Mouse (Mus musculus) liver, adult 2 months (tissue): Measurements from ENCODE around the gene Vmn1r72. TPM values are rescaled to one million over a fixed set of nuclear protein-coding genes. Genes with fewer than 3 reads are reported as not detected.
"Not testable (repeated sequence)": the region's sequence is repeated elsewhere in the genome, so short reads cannot be mapped to it uniquely, and the experiment has no call there.

ENCODE experiments used
- DNase-seq: peaks from one replicate; pipeline ENCODE4 v3.0.0-alpha.2; 2011; ENCODE audit warnings: low read depth, low spot score; ENCODE audit errors: extremely low read depth
- H3K27ac ChIP-seq: fragments of 200-500 bp; replicated peaks from 2 replicates; pipeline ENCODE4 v1.5.1; 2012; ENCODE audit warnings: low read depth, mild to moderate bottlenecking, control low read depth, inconsistent platforms, low read length; ENCODE audit not compliant: insufficient read depth
- H3K27me3 ChIP-seq: fragments of 200-500 bp; 2 replicates; pipeline ENCODE4 v1.6.1; 2012; ENCODE audit warnings: mild to moderate bottlenecking, moderate library complexity, low read length, inconsistent platforms; ENCODE audit not compliant: control insufficient read depth, insufficient read depth
- H3K36me3 ChIP-seq: fragments of 200-500 bp; 2 replicates; pipeline ENCODE4 v1.6.1; 2012; ENCODE audit warnings: low read length, inconsistent platforms; ENCODE audit not compliant: control insufficient read depth, insufficient read depth
- H3K4me1 ChIP-seq: fragments of 200-500 bp; 2 replicates; pipeline ENCODE4 v1.6.1; 2011; ENCODE audit warnings: low read length; ENCODE audit not compliant: control insufficient read depth, insufficient read depth
- H3K4me3 ChIP-seq: fragments of 200-500 bp; 2 replicates; pipeline ENCODE4 v1.5.1; 2011; ENCODE audit warnings: low read depth, mild to moderate bottlenecking, control low read depth, low read length, moderate library complexity; ENCODE audit not compliant: insufficient read depth
- H3K79me2 ChIP-seq: fragments of 200-500 bp; 2 replicates; pipeline ENCODE4 v1.6.1; 2012; ENCODE audit warnings: inconsistent platforms, mild to moderate bottlenecking, low read length, moderate library complexity; ENCODE audit not compliant: control insufficient read depth, insufficient read depth
- H3K9ac ChIP-seq: fragments of 200-500 bp; 2 replicates; pipeline ENCODE4 v1.6.1; 2012; ENCODE audit warnings: low read depth, mild to moderate bottlenecking, control low read depth, inconsistent platforms, low read length
- WGBS: fragments of 180-500 bp; shearing (Covaris S2); methylation state at CpG from one replicate; pipeline ENCODE4 v1.1.7; 2018; 5-methylcytosine and 5-hydroxymethylcytosine counted together
- polyA plus RNA-seq: library from polyadenylated mRNA; depleted of rRNA; stranded (reverse); fragments of >200 nt; gene quantifications from 2 replicates; pipeline ENCODE4 v1.2.3, GENCODE M21; 2012; rRNA removed
- total RNA-seq: library from RNA; depleted of rRNA; stranded (reverse); fragments of >200 nt; gene quantifications from 2 replicates; pipeline ENCODE4 v1.2.3, GENCODE M21; 2014; rRNA removed

Gene Vmn1r72
- total RNA-seq (not detected in 2 replicates), polyA plus RNA-seq (not detected in 2 replicates)

DNA sequence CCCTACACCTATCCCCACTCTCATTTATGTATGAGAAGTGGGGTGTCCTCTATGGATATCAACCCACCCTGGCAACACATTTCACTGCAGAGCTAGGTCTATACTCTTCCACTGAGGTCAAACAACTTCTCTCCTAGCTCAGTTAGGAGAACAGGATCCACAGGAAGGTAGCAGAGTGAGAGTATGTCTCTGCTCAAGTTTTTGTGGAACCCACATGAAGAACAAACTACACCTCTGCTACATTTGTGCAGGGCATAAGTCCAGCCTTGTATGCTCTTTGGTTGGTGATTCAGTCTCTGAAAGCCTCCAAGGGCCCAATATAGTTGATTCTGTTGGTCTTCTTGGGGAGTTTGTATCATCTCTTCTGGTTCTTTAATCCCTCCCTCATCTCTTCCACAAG, at the start of gene Vmn1r72:
Gene Vmn1r72, minus strand, starts transcription at position 101 of the 400 bp plus-strand sequence.
- H3K36me3 ChIP-seq, H3K79me2 ChIP-seq, H3K9ac ChIP-seq, H3K27me3 ChIP-seq, H3K4me3 ChIP-seq, H3K27ac ChIP-seq, H3K4me1 ChIP-seq, DNase-seq: not testable (repeated sequence)

DNA sequence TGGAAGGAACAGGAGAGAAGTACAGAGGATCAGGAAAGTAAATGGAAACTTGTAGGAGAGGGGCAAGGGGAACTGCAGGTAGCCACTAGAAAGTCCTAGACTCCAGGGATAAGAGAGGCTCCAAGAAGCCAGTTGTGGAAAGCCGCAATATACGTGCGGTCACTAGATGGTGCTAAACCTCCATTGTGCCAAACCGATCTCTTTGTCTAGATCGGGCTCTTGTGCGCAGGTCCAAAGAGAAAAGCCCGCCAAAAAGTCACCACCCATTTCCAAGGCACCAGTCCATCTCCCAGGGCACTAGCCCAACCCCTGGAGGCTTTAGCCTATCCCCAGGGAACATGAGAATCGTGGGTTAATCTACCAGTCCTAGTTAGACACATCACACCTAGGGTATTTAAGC, 62.9 kb downstream of the Vmn1r72 start:
- not testable (repeated sequence) for H3K27ac ChIP-seq, H3K36me3 ChIP-seq, H3K27me3 ChIP-seq, H3K9ac ChIP-seq, H3K4me3 ChIP-seq, H3K4me1 ChIP-seq, H3K79me2 ChIP-seq
- DNase-seq: peak; percentile 18
- 11% methylated on average over 8 of the region's 8 CpGs for WGBS

Other genes starting within 250 kb of the Vmn1r72 start
- not detected in 2 replicates for gene Zscan4-ps2, start 165.8 kb downstream of the Vmn1r72 start, total RNA-seq
- not detected in 2 replicates for gene Zscan4-ps2, start 165.8 kb downstream of the Vmn1r72 start, polyA plus RNA-seq
- not detected in 2 replicates for gene Zscan4-ps3, start 70.8 kb downstream of the Vmn1r72 start, total RNA-seq
- gene Zscan4-ps3, start 70.8 kb downstream of the Vmn1r72 start, polyA plus RNA-seq: not detected in 2 replicates
- not detected in 2 replicates for gene Vmn1r73, start 50.1 kb upstream of the Vmn1r72 start, total RNA-seq
- not detected in 2 replicates for gene Vmn1r73, start 50.1 kb upstream of the Vmn1r72 start, polyA plus RNA-seq
- not detected in 2 replicates for gene Vmn1r74, start 153.8 kb upstream of the Vmn1r72 start, total RNA-seq
- not detected in 2 replicates for gene Vmn1r74, start 153.8 kb upstream of the Vmn1r72 start, polyA plus RNA-seq
- gene Vmn1r75, start 194.5 kb upstream of the Vmn1r72 start, total RNA-seq: not detected in 2 replicates
- gene Vmn1r75, start 194.5 kb upstream of the Vmn1r72 start, polyA plus RNA-seq: not detected in 2 replicates